Mouse (Mus musculus) kidney, adult 2 months (tissue): ENCODE measurements around the gene Snx4. TPM values are rescaled to one million over a fixed set of nuclear protein-coding genes. Genes with fewer than 3 reads are reported as not detected.
A peak's percentile ranks its signal among the peaks of the same experiment; 100 is the strongest.
"Not testable (repeated sequence)": the region's sequence is repeated elsewhere in the genome, so short reads cannot be mapped to it uniquely, and the experiment has no call there.

ENCODE experiments used
- DNase-seq: peaks from one replicate; pipeline ENCODE4 v3.0.0; 2021
- H3K27ac ChIP-seq: fragments of 200-500 bp; 2 replicates; pipeline ENCODE4 v1.5.1; 2012; ENCODE audit warnings: low read depth, low read length, control low read depth, inconsistent platforms; ENCODE audit not compliant: insufficient read depth
- H3K27me3 ChIP-seq: fragments of 200-500 bp; replicated peaks from 2 replicates; pipeline ENCODE4 v1.6.1; 2012; ENCODE audit warnings: mild to moderate bottlenecking, moderate library complexity, low read length, inconsistent platforms; ENCODE audit not compliant: control insufficient read depth, insufficient read depth
- H3K36me3 ChIP-seq: fragments of 200-500 bp; 2 replicates; pipeline ENCODE4 v1.6.1; 2012; ENCODE audit warnings: mild to moderate bottlenecking, moderate library complexity, low read length, inconsistent platforms; ENCODE audit not compliant: control insufficient read depth, insufficient read depth
- H3K4me1 ChIP-seq: fragments of 200-500 bp; 2 replicates; pipeline ENCODE4 v1.6.1; 2011; ENCODE audit warnings: low read length; ENCODE audit not compliant: control insufficient read depth, insufficient read depth
- H3K4me3 ChIP-seq: fragments of 200-500 bp; 2 replicates; pipeline ENCODE4 v1.5.1; 2011; ENCODE audit warnings: mild to moderate bottlenecking, low read depth, low read length, control low read depth; ENCODE audit not compliant: insufficient read depth
- CTCF ChIP-seq: fragments of 200-500 bp; conservative IDR thresholded peaks from 2 replicates; pipeline ENCODE4 v1.5.1; 2011; ENCODE audit warnings: low read depth, mild to moderate bottlenecking, control low read depth, low read length, moderate library complexity, mixed read lengths; ENCODE audit not compliant: insufficient read depth, insufficient read length
- POLR2A ChIP-seq: fragments of 200-500 bp; IDR thresholded peaks from one replicate; pipeline ENCODE4 v1.6.1; 2011; ENCODE audit warnings: low read depth, low read length, control low read depth
- WGBS: fragments of 180-500 bp; shearing (Covaris S2); methylation state at CpG from one replicate; pipeline ENCODE4 v1.1.7; 2018; 5-methylcytosine and 5-hydroxymethylcytosine counted together
- polyA plus RNA-seq: library from polyadenylated mRNA; depleted of rRNA; stranded (reverse); fragments of >200 nt; gene quantifications from 2 replicates; pipeline ENCODE4 v1.2.3, GENCODE M21; 2012; rRNA removed

Gene Snx4
- polyA plus RNA-seq, result 12.1 and 16.2 TPM in 2 replicates

DNA sequence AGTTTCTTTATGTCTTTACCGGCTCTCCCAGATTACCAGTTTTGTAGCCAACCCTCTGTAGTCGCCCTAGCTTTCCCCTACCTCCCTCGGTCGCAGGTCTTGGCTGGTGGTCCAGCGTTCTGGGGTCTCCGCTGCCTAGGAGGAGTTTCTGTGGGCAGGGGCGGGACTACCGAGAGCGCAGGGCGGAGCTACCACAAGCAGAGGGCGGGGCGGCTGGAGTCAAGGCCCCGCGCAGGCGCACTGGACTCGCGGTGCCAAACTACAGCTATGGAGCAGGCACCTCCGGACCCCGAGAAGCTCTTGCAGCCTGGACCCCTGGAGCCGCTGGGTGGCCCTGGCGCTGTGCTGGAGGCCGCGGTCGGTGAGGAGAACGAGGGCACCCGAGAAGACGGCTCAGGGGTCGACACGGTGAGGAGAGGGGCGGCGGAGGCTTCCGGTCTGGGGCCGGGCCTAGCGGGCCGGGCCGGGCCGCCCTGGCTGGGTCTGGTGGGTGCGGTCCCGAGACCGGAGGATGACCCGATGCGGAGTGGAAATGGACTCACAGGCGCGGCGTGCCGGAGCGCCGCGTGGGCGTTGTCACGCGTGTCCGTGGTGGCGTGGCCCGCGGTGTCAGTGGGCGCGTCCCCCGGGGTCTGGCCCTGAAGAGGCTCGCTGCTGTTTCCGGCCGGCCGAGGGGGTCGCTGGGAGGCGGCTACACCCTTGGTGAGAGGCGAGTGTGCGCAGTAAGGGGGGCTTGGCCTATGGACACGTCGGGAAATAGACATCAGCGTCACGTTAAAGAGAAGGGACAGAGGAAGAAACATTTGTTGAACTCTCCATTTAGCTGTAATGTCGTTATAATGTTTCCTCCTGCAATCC lies at the start of gene Snx4:
Gene Snx4, plus strand, starts transcription at position 249 of the 858 bp plus-strand sequence.
- WGBS, result under 1% methylated on average over 71 of the region's 72 CpGs
- H3K27ac ChIP-seq, result peak within 1 kb of the TSS; percentile 83
- DNase-seq, result peak; percentile 95

GRCm38 (mm10) chr16:33210812-33211211 lies 40.4 kb upstream of the Snx4 start:
- Histone ChIP-seq H3K4me1 (no peaks in the 10 kb centered on the region), H3K4me3 (no peak overlapping the region), H3K27ac (no peak overlapping the region), H3K36me3 (peaks cover 5% of the 10 kb centered on the region), H3K27me3 (no peaks in the 10 kb centered on the region)
- TF ChIP-seq POLR2A (no peak), CTCF (no peak)
- DNase-seq, result no peak
- 87% methylated on average over 2 of the region's 2 CpGs for WGBS

More for the DNA sequence above, at the start of gene Snx4:
- peaks cover 3% of the 10 kb centered on the region; the same call in 1 of the 2 replicates for H3K4me1 ChIP-seq
- TF ChIP-seq POLR2A, result no peak
- TF ChIP-seq CTCF, result no peak
- H3K36me3 ChIP-seq, result no peaks in the 10 kb centered on the region
- peak within 1 kb of the TSS; percentile 99 for H3K4me3 ChIP-seq
- no peaks in the 10 kb centered on the region for H3K27me3 ChIP-seq

GRCm38 (mm10) chr16:33216313-33217003 lies 34.8 kb upstream of the Snx4 start:
- no peak for DNase-seq

DNA sequence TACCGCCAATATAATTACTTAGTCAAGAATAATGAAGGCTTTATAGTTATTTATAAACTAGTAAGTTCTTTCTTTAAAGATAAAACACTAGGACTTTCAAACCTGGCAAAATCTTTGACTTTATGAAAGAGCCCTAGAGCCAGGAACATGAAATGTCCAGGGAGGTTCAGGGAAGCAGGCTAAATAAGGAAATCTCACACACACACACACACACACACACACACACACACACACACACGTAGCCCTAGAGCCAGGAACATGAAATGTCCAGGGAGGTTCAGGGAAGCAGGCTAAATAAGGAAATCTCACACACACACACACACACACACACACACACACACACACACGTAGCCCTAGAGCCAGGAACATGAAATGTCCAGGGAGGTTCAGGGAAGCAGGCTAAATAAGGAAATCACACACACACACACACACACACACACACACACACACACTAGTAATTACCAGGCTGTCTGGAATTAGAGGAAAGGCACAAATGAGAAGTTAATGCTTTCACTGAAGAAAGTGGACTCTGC lies 33.6 kb upstream of the Snx4 start:
- 25% methylated on average over 3 of the region's 3 CpGs for WGBS
- H3K36me3 ChIP-seq, H3K4me3 ChIP-seq, H3K4me1 ChIP-seq, DNase-seq, H3K27me3 ChIP-seq, H3K27ac ChIP-seq: not testable (repeated sequence)

More at GRCm38 (mm10) chr16:33216313-33217003, 34.8 kb upstream of the Snx4 start:
- TF ChIP-seq POLR2A (no peak), CTCF (no peak)
- Histone ChIP-seq H3K27me3 (no peaks in the 10 kb centered on the region), H3K4me1 (no peaks in the 10 kb centered on the region), H3K27ac (no peak overlapping the region), H3K36me3 (peaks cover 5% of the 10 kb centered on the region; the same call in 1 of the 2 replicates), H3K4me3 (no peak overlapping the region)
- 74% methylated on average over 9 of the region's 9 CpGs for WGBS

DNA sequence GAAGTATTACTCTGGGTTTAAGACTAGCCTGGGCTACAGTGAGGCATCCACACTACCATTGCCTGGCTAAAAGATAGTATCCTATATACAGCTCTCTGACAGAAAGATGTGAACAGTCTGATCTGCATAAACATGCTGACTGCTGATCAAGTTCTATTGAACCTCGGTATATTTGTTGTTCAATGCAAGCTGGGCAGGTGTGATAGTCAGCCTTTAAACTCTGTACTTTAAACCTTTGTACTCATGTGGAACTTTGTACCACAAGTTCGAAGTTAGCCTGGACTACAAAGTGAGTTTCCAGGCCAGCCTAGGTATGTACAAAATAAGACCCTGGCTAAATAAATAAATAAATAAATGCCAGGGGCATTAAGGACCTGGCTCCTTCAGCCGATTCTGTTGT lies 28.8 kb upstream of the Snx4 start:
- DNase-seq, result peak; percentile 49
- peaks cover 5% of the 10 kb centered on the region for H3K36me3 ChIP-seq
- no peak overlapping the region for H3K4me3 ChIP-seq
- peaks cover 9% of the 10 kb centered on the region; the same call in 1 of the 2 replicates for H3K4me1 ChIP-seq
- TF ChIP-seq POLR2A (no peak), CTCF (no peak)
- 60% methylated on average over 3 of the region's 3 CpGs for WGBS
- H3K27me3 ChIP-seq, result no peaks in the 10 kb centered on the region
- H3K27ac ChIP-seq, result no peak overlapping the region

DNA sequence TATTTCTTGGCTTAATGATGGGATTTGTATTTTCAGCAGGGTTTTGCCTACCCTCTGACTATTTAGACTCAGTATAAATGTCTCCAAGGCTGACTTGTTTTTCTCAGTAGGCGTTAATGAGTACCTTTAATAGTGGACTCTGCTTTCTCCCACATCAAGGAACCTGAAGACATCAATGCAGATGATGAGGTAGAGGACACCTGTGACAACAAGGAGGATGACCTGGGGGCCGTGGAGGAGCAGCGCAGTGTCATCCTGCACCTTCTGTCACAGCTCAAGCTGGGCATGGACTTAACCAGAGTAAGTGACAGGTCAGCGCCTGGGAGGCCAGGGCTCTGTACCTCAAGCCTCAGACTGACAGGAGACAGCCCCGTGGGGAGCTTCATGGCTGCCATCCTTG lies 26.9 kb upstream of the Snx4 start:
- H3K4me1 ChIP-seq, result peaks cover 9% of the 10 kb centered on the region; the same call in 1 of the 2 replicates
- peak overlapping the region; percentile 28; the same call in 1 of the 2 replicates for H3K27ac ChIP-seq
- H3K36me3 ChIP-seq, result peaks cover 6% of the 10 kb centered on the region
- H3K4me3 ChIP-seq, result no peak overlapping the region
- TF ChIP-seq CTCF (no peak), POLR2A (no peak)
- peak; percentile 75 for DNase-seq
- 65% methylated on average over 5 of the region's 5 CpGs for WGBS
- no peaks in the 10 kb centered on the region for H3K27me3 ChIP-seq

DNA sequence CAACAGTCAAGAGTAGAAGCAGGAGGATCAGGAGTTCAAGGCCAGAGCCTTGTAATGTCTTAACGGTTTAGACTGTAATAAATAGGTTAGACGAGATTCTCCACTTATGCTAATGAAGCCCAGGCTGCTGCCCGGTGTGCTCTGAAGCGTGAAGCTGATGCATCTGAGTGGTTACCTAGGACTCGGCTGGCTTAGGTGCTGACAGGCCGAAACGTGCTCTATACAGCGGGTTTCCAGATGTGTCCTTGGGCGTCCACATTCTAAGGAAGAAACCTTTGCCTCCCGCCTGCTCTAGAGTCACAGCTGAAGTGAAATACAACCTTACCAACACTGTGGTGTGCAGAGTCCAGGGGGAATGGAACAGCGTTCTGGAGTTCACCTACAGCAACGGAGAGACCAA lies 17.1 kb upstream of the Snx4 start:
- Histone ChIP-seq H3K36me3 (0 out of 2 replicates have a peak, but pooled peaks cover 2% of the 10 kb centered on the region), H3K27me3 (no peaks in the 10 kb centered on the region), H3K4me1 (peaks cover 12% of the 10 kb centered on the region; the same call in 1 of the 2 replicates), H3K4me3 (no peak overlapping the region), H3K27ac (no peak overlapping the region; the same call in 1 of the 2 replicates)
- 39% methylated on average over 12 of the region's 12 CpGs for WGBS
- no peak for TF ChIP-seq CTCF
- no peak for TF ChIP-seq POLR2A
- DNase-seq, result peak; percentile 55
